Mouse (Mus musculus) c-Kit-negative CD71-positive TER-119-positive erythroid progenitor cells, embryonic 14.5 days (primary cell): ENCODE measurements at regions not wholly inside any gene's neighbourhood (a gene's known extent, or its start where the extent isn't known, plus 50 kb on each side); places are given as distances from the start of the nearest gene placed in this dataset.
A peak's percentile ranks its signal among the peaks of the same experiment; 100 is the strongest.
"Not testable (repeated sequence)": the region's sequence is repeated elsewhere in the genome, so short reads cannot be mapped to it uniquely, and the experiment has no call there.

Source experiments
- DNase-seq: peaks from one replicate; pipeline ENCODE4 v3.0.0-alpha.2; 2013; ENCODE audit warnings: low read depth, low spot score

DNA sequence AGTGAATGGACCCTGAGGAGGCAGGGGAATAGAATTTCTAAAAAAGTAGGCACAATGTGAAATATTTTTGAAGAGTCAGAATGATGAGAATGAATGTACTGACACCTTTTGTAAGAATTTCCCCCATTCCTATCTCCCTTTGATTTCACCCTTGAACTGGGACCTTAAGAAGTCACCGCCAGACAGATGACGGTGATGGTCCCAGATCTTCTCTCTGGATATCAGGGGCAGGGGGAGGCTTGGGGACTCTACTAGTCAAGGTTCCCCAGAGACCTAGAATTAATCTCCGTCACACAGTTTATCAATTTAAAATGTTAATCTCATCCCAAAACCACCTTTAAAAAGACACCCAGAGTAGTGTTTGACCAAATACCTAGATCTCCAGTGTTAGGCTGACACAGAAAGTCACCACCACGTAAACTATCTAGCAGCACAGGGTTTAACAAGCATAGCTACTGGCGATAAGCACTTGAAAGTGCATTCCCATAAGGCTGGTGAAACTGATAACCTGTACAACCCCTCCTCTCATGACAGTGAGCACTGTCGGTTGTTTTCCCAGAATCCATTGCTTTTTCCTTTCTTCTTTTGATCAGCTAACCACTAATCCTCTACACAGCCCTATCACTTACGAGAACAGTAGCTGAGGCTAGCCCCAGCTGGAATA lies 163.5 kb upstream of the Cdkn3 start:
- DNase-seq, result peak; percentile 6

DNA sequence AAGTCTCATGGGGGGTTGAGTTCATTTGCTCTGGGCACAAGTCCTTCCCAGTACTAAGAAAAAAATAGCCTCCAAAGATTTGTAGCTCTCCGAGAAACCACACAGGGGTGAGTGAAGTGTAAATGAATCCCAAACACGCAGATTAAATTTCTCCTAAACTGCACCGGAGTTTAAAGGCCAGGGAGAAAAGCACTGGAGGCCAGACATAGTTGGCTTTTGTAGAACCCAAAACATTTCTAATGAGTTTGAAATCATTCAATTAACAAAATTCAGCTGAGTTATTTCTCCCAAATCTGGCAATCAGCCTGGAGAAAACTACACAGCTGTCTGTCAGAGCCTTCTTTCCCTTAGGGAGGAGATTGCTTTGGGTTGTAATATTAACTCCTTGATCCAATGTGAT lies 166.2 kb upstream of the Cdkn3 start:
- DNase-seq, result no peak

- no peak for DNase-seq
These were observed 168.5 kb upstream of the Cdkn3 start for GRCm38 (mm10) chr14:46591753-46592359.

GRCm38 (mm10) chr14:46591211-46591610 lies 169.1 kb upstream of the Cdkn3 start:
- no peak for DNase-seq

GRCm38 (mm10) chr14:46586093-46586492 lies 174.2 kb upstream of the Cdkn3 start:
- no peak for DNase-seq

DNA sequence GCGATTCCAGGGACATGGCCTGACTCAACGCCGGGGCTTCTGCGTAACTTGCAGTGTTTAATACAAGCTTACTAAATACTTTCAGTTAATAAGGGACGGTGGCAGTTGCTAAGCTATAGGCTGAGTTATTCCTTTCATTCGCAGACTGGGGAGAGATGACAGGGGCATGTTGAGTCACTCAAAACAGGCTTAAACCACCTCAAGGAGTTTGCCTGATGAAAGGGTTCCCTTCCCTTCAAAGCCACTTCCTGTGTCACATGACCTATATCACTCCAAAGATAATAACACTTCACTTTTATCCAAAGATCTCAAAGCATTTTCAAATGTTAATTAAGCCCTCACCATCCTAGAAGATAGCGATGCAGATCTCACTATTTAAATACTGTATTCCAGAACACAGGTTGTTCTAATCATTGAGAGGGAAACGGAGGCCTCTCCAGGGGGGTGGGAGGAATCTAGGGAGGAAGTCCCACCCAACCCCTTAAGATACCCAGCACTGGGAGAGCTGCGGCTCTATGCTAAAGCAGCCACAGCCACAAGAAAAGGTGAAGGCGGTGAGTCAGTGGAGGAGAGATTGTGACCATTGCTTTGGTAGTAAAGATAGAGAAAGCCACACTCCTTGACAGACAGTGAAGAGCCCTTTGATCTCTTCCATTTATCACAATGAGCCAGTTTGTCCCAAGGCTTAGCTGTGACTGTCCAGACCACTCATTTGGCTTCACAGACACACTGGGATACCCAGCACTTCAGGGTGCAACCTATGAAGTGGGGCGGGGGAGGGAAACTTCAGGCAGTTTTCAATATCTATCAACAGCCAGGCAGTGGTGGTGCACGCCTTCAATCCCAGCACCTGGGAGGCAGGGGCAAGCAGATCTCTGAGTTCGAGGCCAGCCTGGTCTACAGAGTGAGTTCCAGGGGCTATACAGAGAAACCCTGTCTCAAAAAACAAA lies 182.0 kb upstream of the Cdkn3 start:
- no peak for DNase-seq

GRCm38 (mm10) chr14:46575889-46576288 lies 184.5 kb upstream of the Cdkn3 start:
- no peak for DNase-seq

DNA sequence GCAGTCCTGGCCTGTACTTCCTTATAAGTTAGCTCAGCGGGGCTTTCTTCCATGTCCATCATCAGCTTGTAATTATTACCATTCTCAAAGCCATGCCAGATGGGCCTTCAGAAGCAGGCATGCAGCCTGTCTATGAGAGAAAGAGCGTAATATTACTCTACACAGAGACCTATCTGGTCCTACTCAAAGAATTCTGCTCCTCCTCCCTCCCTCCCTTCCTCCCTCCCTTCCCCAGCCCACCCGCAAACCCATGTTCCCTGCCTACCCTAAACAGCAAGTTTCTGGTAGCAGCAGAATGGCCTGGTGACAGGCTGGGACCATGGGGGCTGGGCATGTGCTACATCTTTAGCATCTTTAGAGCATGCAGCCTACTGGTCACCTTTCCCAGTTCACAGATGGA lies 184.9 kb upstream of the Cdkn3 start:
- no peak for DNase-seq

GRCm38 (mm10) chr14:46573401-46573800 lies 182.9 kb upstream of the Bmp4 start:
- DNase-seq, result peak; percentile 9

GRCm38 (mm10) chr14:46572972-46573371 lies 182.5 kb upstream of the Bmp4 start:
- not testable (repeated sequence) for DNase-seq

DNA sequence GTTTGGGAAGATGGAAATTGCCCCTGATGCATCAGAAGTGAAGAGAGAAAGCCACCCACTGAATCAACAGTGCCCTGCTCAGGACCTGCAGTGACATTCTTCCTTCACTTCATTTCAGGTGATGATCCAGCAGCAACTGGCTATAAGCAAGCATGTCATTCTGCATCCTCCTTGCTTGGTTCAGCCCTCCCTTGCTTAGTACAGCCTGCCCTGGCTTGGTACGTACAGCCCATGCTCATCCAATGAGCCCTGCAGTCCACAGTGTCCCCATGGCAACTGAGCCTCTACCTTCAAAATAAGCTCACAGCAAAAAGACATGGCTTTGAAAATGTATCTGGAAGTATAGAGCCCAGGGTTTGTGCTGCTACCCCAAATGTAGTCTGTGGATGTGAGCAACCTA lies 181.4 kb upstream of the Bmp4 start:
- no peak for DNase-seq

DNA sequence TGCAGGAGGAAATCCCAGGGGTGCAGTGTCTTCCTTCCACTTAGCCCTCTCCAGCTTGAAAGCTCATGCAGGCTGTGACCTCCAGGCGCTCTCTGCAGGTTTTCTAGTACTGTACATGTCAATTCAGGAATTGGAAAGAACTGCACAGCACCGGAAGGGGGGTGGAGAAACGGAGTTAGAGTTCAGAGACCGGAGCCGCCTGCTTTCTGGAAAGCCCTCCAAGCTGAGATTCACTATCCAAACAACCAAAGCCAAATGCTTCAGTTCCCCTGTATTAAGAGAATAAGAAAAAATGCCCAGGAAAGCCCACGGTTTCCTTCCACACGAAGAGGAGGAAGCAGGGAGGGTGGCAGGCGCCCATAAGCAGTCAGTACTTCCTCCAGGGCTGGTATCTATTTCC lies 178.8 kb upstream of the Bmp4 start:
- DNase-seq, result no peak

DNA sequence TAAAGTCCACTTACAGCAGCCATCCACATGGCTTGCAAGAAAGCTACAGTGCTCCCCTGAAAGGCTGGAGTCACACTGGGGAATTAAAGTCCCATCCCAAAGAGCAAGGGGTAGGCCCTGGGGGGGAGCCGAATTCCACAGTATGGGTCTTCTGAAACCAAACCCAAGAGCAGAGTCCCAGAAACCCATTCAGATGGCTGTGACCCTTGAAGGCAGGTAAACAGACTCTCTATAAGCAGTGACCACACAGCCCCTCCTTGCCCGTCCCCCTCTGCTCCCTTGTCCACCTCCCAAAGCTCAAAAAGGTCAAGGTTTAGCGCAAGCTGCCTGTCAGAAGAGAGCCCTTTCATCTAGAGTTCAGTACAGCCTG lies 176.9 kb upstream of the Bmp4 start:
- DNase-seq, result no peak

GRCm38 (mm10) chr14:46566681-46567410 lies 176.4 kb upstream of the Bmp4 start:
- no peak for DNase-seq

DNA sequence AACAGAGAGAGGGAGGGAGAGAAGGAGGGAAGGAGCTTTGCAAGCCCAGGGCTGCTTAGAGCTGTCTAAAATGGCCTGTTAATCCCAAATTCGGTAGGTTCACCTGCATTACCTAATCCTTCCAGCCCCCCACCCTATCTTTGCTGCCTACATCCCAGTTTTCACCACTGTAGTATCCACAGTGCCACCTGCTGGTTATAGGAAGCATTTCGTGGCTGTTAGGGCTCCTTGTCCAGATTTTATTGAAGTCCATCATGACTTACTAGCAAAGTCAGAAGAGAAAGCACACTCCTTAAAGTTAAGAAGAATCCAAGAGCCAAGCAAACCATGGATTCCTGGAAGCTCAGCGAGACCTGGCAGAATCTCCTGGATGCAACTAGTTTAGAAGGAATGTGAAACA lies 174.5 kb upstream of the Bmp4 start:
- peak; percentile 50 for DNase-seq

DNA sequence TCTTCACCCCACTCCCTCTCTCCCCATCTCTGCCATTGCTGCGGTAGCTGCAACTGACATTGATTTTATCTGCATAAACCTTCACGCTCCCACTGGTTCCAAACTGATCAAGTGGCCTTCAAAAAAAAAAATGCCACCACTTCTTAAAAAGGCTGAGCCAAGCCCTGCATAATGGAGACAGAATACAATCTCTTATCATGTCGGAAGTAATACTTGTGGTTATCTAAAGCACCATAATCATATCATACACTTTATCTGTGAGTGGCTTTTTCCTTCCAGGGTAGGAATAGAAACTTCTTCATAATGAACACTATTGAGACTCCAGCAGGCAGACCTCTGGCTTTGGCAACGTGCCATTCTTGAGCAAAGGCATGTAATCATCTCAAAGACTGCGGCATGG lies 171.5 kb upstream of the Bmp4 start:
- no peak for DNase-seq

- no peak for DNase-seq
These were observed 162.8 kb upstream of the Bmp4 start for GRCm38 (mm10) chr14:46553239-46553638.

DNA sequence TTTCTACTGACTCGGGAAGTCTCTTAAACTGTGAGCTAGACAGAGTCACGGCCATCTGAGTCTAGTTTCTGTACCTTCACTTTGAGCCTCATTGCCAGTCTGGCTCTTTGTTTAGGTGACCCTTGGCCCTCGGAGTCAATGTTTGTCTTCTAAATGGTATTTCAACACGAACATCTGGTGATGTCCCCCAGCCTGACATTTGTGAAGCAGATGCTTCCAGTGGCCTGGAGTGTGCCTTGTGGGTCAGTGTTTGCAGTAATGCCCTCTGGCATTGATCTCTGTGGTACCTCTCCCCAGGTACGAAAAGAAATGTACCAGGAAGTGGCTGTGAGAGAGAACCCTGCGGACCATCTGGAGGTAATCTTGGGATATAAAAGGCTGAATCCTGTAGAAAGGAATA lies 155.7 kb upstream of the Bmp4 start:
- no peak for DNase-seq

DNA sequence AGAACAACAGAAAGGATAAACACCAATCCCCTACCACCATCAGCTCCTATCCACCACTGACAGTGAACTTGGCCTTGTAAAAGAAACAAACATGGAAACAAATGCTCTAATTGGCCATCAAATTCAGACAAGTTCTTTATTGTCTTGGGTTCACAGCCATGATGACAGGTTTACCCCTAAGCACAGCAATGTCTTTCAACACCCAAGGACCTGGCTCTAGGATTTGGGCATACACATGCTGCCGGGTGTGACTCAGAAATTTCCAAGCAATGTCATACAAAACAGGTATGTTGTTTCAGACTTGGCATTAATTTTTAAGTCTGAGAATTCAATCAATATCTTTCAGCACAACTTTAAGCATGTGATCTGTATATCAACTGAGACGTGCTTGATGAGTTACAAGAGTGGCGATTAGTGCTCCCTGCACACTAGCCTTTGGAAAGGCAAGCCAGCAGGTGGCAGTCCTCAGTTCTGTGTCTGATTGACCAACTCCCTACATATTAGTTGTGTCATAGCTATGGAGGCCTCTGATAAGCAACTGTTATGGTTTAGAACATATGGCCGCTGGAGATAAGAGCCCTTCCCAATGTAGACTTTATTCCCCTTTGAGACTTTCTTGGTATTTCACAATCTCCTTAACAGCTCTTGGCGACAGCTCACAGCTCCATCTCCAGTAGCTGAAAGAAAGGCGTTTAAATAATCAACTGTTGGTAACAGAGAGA lies 149.2 kb upstream of the Bmp4 start:
- DNase-seq, result peak; percentile 86

- no peak for DNase-seq
These were observed 145.7 kb upstream of the Bmp4 start for GRCm38 (mm10) chr14:46536002-46536762.

DNA sequence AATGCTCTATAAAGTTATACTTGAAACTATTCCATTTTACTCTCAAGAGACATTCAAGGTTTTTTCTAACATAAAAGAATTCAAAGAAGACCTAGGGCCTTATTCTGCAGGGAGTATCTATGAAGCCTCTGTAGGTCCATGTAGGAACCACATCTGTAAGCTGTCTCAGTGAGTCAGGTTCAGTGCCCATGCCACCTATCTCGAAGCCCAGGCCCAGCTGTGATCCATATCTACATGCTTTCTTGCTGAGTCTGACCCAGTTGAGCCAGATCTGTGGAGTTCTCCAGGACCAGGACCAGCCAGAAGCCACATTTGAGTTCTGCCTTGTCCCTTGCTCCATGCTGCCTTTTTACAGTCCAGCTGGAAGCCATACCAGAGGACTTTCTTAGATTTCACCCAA lies 142.2 kb upstream of the Bmp4 start:
- DNase-seq, result no peak
